Mouse (Mus musculus) stomach, postnatal 0 days (tissue): ENCODE measurements around the gene Cemip. TPM values are rescaled to one million over a fixed set of nuclear protein-coding genes. Genes with fewer than 3 reads are reported as not detected.
A peak's percentile ranks its signal among the peaks of the same experiment; 100 is the strongest.

Experiments used
- ATAC-seq: fragments of 200-750 bp; cut with Nextera tagmentation; 2 replicates; pipeline ENCODE4 v1.8.0; 2017; ENCODE audit not compliant: low FRiP score, low TSS enrichment
- DNase-seq: peaks from one replicate; pipeline ENCODE4 v3.0.0-alpha.2; 2016; ENCODE audit warnings: low spot score
- H3K27ac ChIP-seq: fragments of 300-500 bp; sonication (generic); replicated peaks from 2 replicates; pipeline ENCODE4 v1.5.1; 2014; ENCODE audit warnings: mild to moderate bottlenecking, control low read depth
- H3K27me3 ChIP-seq: fragments of 300-500 bp; sonication (generic); 2 replicates; pipeline ENCODE4 v1.6.1; 2014; ENCODE audit warnings: low read length; ENCODE audit not compliant: control insufficient read depth, insufficient read depth
- H3K36me3 ChIP-seq: fragments of 300-500 bp; sonication (generic); 2 replicates; pipeline ENCODE4 v1.6.1; 2014; ENCODE audit warnings: low read length, mixed read lengths; ENCODE audit not compliant: control insufficient read depth, insufficient read depth
- H3K4me1 ChIP-seq: fragments of 300-500 bp; sonication (generic); replicated peaks from 2 replicates; pipeline ENCODE4 v1.6.1; 2014; ENCODE audit warnings: antibody characterized with exemption; ENCODE audit not compliant: control insufficient read depth, insufficient read depth
- H3K4me2 ChIP-seq: fragments of 300-500 bp; sonication (generic); replicated peaks from 2 replicates; pipeline ENCODE4 v1.6.1; 2014; ENCODE audit warnings: low read depth, mild to moderate bottlenecking, control low read depth, moderate library complexity
- H3K4me3 ChIP-seq: fragments of 300-500 bp; sonication (generic); 2 replicates; pipeline ENCODE4 v1.5.1; 2014; ENCODE audit warnings: low read depth, low read length, control low read depth
- H3K9ac ChIP-seq: fragments of 300-500 bp; sonication (generic); 2 replicates; pipeline ENCODE4 v1.6.1; 2014; ENCODE audit warnings: mild to moderate bottlenecking, low read length, control low read depth, mixed read lengths
- H3K9me3 ChIP-seq: fragments of 300-500 bp; sonication (generic); 2 replicates; pipeline ENCODE4 v1.6.1; 2016; ENCODE audit warnings: low read length; ENCODE audit not compliant: control insufficient read depth
- CTCF ChIP-seq: IDR thresholded peaks from 2 replicates; pipeline ENCODE4 v1.5.1; 2016; ENCODE audit warnings: antibody characterized with exemption, low read depth, mild to moderate bottlenecking, moderate library complexity
- EP300 ChIP-seq: optimal IDR thresholded peaks from 2 replicates; pipeline ENCODE3; 2016; ENCODE audit warnings: antibody characterized with exemption
- WGBS: fragments of 180-500 bp; shearing (Covaris S2); extraction: QIAGEN DNeasy Blood & Tissue Kit; methylation state at CpG from one replicate; pipeline ENCODE4 v1.1.7; 2014; 5-methylcytosine and 5-hydroxymethylcytosine counted together
- polyA plus RNA-seq: library from polyadenylated mRNA; unstranded; fragments of >200 nt; fragmentation: Nextera tagmentation; extraction: Ambion mirVana; gene quantifications from 2 replicates; pipeline ENCODE4 v1.2.1, GENCODE M21; 2015

Cemip gene
- polyA plus RNA-seq, 1 experiment from 2014 or later, result 0.40 TPM

DNA sequence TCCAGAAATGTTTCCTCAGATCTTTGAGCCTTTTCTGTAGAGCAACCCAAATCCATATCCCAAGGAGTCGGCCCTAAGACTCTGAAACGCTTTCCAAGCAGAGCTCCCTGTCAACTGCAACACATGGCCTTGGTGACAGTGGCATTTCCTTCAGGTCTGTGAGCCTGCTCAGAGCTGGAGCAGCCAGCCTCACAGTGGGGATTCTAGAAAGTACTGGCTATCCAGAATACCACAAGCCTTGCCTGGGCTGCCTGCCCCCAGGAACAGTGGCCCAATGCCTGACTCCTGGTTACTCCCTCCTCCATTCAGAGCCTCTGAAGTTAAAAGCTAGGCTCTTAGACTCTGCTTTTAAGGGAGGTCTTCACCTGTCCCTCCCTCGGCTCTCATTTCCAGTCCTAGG is 12.4 kb downstream of the Cemip start:
- no peaks in the 10 kb centered on the region for H3K36me3 ChIP-seq
- ATAC-seq, result no peak
- H3K27ac ChIP-seq, result no peak overlapping the region
- no peak overlapping the region for H3K9ac ChIP-seq
- no peak for TF ChIP-seq EP300
- no peak for TF ChIP-seq CTCF
- no peaks in the 10 kb centered on the region for H3K9me3 ChIP-seq
- H3K27me3 ChIP-seq, result no peaks in the 10 kb centered on the region
- no peak for DNase-seq
- no peak overlapping the region for H3K4me2 ChIP-seq
- no peaks in the 10 kb centered on the region for H3K4me1 ChIP-seq
- H3K4me3 ChIP-seq, result no peak overlapping the region
- WGBS, result 72% methylated on average over 3 of the region's 3 CpGs

DNA sequence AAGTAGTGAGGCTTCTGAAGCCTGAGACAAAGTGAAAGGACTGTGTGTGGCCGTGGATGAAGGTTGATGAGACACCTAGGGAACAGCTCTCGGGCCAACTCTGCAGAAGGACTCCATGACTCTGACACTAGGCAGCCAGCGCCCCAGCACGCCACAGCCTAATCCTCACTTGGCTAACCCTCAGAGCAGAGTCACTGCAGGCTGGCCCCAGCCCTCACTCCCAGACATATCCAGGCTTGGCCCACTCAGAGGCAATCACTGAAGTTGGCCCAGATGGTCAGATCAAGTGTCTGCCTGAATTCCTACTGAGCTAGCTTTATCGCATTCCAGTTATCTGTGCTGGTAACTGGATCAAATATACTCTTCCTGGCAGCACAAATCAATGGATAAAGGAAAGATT is 17.4 kb downstream of the Cemip start:
- H3K9ac ChIP-seq, result no peak overlapping the region
- TF ChIP-seq CTCF, result no peak
- TF ChIP-seq EP300, result no peak
- no peaks in the 10 kb centered on the region for H3K36me3 ChIP-seq
- H3K4me3 ChIP-seq, result no peak overlapping the region
- H3K27me3 ChIP-seq, result no peaks in the 10 kb centered on the region
- H3K27ac ChIP-seq, result no peak overlapping the region
- ATAC-seq (no peak), DNase-seq (no peak)
- no peaks in the 10 kb centered on the region for H3K9me3 ChIP-seq
- H3K4me2 ChIP-seq, result no peak overlapping the region
- no peaks in the 10 kb centered on the region for H3K4me1 ChIP-seq
- WGBS, result 61% methylated on average over 5 of the region's 5 CpGs

DNA sequence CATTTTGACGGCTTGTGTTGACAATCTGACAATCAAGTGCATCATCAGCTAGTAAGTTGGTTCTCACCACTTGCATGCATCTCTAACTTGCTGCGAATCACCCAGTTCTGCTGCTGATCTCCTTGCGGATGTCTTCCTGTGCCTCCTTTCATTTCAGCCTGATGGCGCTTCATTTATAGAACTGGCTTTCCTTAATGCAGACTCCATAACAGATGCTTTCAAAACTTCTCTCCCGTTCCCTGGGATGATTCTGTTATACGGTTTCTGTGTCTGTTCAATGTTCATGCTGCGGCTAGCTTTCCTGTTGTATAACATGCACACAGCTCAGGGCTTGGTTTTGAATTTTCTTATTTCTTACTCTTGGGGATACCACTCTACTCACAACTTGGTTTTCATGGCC is 26.5 kb downstream of the Cemip start:
- Histone ChIP-seq H3K4me1 (0 out of 2 replicates have a peak, but pooled peaks cover 2% of the 10 kb centered on the region), H3K4me3 (no peak overlapping the region), H3K36me3 (no peaks in the 10 kb centered on the region), H3K27me3 (no peaks in the 10 kb centered on the region), H3K9me3 (no peaks in the 10 kb centered on the region), H3K9ac (no peak overlapping the region), H3K27ac (no peak overlapping the region), H3K4me2 (no peak overlapping the region)
- DNase-seq (no peak), ATAC-seq (no peak)
- TF ChIP-seq CTCF (no peak), EP300 (no peak)
- 92% methylated on average over 7 of the region's 7 CpGs for WGBS

DNA sequence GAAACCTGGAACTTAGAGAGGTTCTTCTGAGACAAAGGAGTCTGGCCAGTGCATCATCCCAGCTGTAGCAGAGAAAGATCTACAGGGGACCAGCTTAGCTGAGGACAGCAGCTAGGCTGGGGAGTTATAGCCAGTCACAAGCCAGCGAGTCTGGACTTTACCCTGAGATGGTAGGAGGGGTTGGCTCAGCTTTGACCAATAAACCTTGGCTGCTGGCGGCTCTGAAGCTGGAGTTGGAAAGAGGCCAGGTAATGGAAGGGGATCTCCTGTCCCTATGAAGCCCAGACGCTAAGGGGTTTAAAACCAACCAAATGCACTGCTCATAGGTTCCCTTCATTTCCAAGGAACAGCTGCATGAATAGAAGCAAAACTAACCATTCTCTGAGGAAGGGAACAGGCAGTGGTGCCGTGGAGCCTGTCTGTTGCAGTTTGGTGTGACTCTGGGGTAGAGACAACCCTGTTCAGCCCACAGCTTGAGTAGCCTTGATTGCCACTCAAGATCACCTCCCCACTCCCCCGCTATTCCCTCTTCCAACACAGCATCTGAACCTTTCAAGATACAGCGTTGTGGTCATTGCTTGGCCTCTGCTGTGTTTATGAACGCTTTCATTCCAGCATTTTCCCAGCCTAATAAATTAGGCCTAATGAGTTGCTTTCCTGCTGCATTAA is 30.2 kb downstream of the Cemip start:
- Histone ChIP-seq H3K4me2 (no peak overlapping the region), H3K27ac (peak overlapping the region; percentile 24; the same call in 1 of the 2 replicates)
- peak; percentile 55 for DNase-seq

DNA sequence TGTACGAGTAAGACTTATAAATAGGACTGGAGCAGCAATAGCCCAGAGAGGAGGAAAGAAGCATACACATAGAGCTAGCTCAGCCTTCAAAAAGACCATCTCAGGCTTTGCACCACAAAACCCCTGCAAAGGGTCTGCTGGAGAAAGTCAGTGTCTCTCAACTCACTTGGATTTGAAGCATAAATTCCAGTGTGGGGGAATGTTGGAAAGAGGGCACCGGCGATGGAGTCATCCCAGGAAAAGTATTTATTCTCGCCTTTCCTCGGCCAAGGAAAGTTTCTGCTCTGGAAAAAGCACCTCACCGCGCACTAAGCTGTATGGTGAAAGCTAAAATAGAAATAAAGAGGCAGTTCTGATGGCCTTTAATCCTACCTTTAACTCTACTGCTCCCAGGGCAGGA is 32.4 kb downstream of the Cemip start:
- no peaks in the 10 kb centered on the region for H3K36me3 ChIP-seq
- WGBS, result 66% methylated on average over 7 of the region's 7 CpGs

More for the DNA sequence above, 30.2 kb downstream of the Cemip start:
- peak; percentile 56; the same call in 1 of the 2 replicates for ATAC-seq
- Histone ChIP-seq H3K36me3 (no peaks in the 10 kb centered on the region), H3K27me3 (no peaks in the 10 kb centered on the region), H3K4me1 (no peaks in the 10 kb centered on the region), H3K9me3 (no peaks in the 10 kb centered on the region), H3K4me3 (no peak overlapping the region), H3K9ac (no peak overlapping the region)
- WGBS, result 44% methylated on average over 7 of the region's 7 CpGs
- TF ChIP-seq CTCF, result no peak
- TF ChIP-seq EP300, result no peak

DNA sequence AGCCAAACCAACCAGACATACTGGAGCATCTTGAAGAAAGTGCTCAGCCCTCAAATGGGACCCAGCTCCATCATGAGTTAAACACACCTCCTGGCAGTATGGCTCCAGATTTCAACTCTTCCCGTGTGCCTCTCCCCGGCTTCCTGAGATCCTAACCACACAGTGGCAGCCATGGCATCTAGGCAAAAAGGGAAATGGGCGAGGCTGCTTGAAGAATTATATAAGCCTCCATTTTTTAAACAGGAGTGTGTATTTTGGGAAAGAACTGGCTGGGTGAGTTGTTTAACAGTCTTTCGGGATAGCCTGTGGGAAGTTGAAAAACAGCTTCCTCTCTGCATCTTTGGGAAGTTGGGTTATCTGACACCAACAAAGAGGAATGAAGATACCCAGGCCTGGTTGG is 34.9 kb downstream of the Cemip start:
- no peak overlapping the region for H3K4me2 ChIP-seq
- no peak for TF ChIP-seq CTCF
- 66% methylated on average over 4 of the region's 4 CpGs for WGBS
- H3K4me3 ChIP-seq, result no peak overlapping the region
- DNase-seq (no peak), ATAC-seq (no peak)
- H3K36me3 ChIP-seq, result no peaks in the 10 kb centered on the region
- no peak overlapping the region for H3K27ac ChIP-seq
- no peaks in the 10 kb centered on the region for H3K9me3 ChIP-seq
- H3K27me3 ChIP-seq, result no peaks in the 10 kb centered on the region
- no peak overlapping the region for H3K9ac ChIP-seq
- no peaks in the 10 kb centered on the region for H3K4me1 ChIP-seq

More for the DNA sequence above, 32.4 kb downstream of the Cemip start:
- H3K9me3 ChIP-seq, result no peaks in the 10 kb centered on the region
- no peak overlapping the region for H3K27ac ChIP-seq
- no peak overlapping the region for H3K9ac ChIP-seq
- no peak overlapping the region for H3K4me2 ChIP-seq
- TF ChIP-seq EP300, result no peak
- TF ChIP-seq CTCF, result no peak
- H3K27me3 ChIP-seq, result no peaks in the 10 kb centered on the region
- ATAC-seq (no peak), DNase-seq (no peak)
- H3K4me3 ChIP-seq, result no peak overlapping the region
- no peaks in the 10 kb centered on the region for H3K4me1 ChIP-seq
